Mouse (Mus musculus): ENCODE measurements around the gene Iqch. TPM values are rescaled to one million over a fixed set of nuclear protein-coding genes. Genes with fewer than 3 reads are reported as not detected.

Gene Iqch
- polyA plus RNA-seq, 1 experiment: not detected

DNA sequence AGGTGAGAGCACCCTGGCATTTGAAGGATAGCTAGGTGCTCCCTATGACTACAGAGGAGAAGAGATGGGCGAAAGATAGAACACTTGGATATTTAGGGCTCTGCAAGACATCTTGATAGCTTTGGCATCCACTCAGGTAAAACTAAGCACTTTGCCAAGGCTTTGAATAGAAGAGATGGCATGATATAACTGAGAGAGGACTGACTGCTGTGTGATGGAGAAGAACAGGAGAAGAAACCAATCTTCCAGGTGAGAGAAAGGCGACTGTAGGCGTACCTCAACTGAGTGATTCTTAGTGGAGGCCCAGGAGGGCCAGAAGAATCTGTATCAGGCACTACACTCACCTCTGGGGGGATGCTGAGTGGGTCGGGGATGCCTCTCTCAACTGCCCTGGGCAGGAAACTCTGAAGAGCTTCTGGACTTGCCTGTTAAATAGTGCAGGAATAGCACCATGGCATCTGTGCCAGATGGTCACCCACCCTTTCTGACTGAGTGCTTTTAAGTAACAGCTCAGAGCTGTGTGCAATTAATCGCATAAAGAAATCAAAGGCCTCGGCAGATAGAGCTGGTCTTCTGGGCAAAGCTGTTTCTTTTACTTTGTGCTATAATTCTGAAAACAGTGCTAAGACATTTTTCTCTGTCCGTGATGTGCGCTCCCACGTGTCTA lies 22.9 kb upstream of the Iqch start:
- Histone ChIP-seq H3K4me1 (ENCODE audit: control insufficient read depth, insufficient read depth, insufficient read length, low read length) (no peaks in the 10 kb centered on the region), H3K4me3 (ENCODE audit: low read depth, low read length) (no peak overlapping the region), H3K27ac (ENCODE audit: insufficient read depth, low read depth, low read length) (no peak overlapping the region), H3K27me3 (ENCODE audit: control insufficient read depth, insufficient read depth, low read length) (no peaks in the 10 kb centered on the region), H3K36me3 (ENCODE audit: control insufficient read depth, insufficient read depth, low read length) (peaks cover 44% of the 10 kb centered on the region)
- WGBS: 95% methylated on average over 9 of the region's 9 CpGs
- TF ChIP-seq POLR2A (IDR thresholded peaks at IDR 0.05; ENCODE audit: low read depth, low read length) (no peak), CTCF (IDR thresholded peaks at IDR 0.05; ENCODE audit: extremely low read depth, insufficient read length, insufficient replicate concordance, low read depth, low read length) (no peak)

DNA sequence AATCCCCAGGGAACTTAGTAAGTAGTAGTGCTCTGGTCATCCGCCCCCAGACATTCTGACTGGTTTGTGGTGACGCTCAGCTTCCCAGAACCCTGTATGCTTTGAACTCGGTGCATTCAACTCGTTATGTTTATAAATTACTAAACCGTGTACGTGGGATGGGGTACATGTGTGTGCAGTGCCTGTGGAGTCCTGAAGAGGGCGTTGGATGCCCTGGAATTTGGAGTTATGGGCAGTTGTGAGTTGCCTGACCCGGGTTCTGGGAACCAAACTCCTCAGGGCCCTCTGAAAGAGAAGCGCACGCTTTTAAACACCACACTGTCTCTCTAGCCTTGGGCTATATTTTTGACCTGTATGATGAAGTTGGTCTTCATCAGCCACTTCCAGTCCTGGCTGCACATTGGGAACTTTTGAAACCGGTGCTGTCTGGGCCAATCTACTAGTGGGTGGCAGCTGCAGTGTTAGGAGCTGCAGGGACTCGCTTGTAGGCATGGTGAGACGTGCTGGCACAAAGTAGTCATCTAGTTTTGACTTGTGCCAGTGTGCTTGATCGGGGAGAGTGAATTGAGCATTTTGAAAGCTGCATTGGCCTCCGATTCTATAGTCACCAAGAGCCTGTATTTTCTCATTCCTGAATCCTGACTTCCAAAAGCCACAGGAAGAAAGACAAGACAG lies 21.7 kb upstream of the Iqch start:
- H3K27me3 ChIP-seq (ENCODE audit: control insufficient read depth, insufficient read depth, low read length): no peaks in the 10 kb centered on the region
- TF ChIP-seq CTCF (IDR thresholded peaks at IDR 0.05; ENCODE audit: extremely low read depth, insufficient read length, insufficient replicate concordance, low read depth, low read length) (no peak), POLR2A (IDR thresholded peaks at IDR 0.05; ENCODE audit: low read depth, low read length) (no peak)
- 88% methylated on average over 15 of the region's 15 CpGs for WGBS
- H3K27ac ChIP-seq (ENCODE audit: insufficient read depth, low read depth, low read length): no peak overlapping the region
- H3K4me3 ChIP-seq (ENCODE audit: low read depth, low read length): no peak overlapping the region
- H3K36me3 ChIP-seq (ENCODE audit: control insufficient read depth, insufficient read depth, low read length): peaks cover 41% of the 10 kb centered on the region
- no peaks in the 10 kb centered on the region for H3K4me1 ChIP-seq (ENCODE audit: control insufficient read depth, insufficient read depth, insufficient read length, low read length)

DNA sequence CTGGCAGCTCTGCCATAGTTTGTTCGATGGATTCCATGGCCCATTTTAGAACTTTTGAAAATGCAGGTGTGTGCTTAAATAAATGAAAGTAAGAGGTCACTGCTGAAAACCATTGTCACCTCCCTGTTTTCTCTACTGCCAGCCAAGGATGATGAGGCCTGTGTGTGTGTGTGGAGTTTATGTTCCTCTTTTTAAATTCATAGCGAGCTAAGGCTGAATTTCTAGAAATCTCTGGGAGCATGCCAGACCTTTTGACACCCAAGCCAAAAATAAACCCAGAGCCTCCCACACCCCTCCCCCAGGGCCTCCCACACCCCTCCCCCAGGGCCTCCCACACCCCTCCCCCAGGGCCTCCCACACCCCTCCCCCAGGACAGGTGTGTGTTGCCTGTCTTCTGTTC lies 15.7 kb upstream of the Iqch start:
- peaks cover 15% of the 10 kb centered on the region for H3K4me1 ChIP-seq (ENCODE audit: control insufficient read depth, insufficient read depth, insufficient read length, low read length)
- H3K27ac ChIP-seq (ENCODE audit: insufficient read depth, low read depth, low read length): no peak overlapping the region
- TF ChIP-seq CTCF (IDR thresholded peaks at IDR 0.05; ENCODE audit: extremely low read depth, insufficient read length, insufficient replicate concordance, low read depth, low read length) (no peak), POLR2A (IDR thresholded peaks at IDR 0.05; ENCODE audit: low read depth, low read length) (no peak)
- WGBS: 86% methylated on average over 2 of the region's 2 CpGs
- H3K36me3 ChIP-seq (ENCODE audit: control insufficient read depth, insufficient read depth, low read length): peaks cover 32% of the 10 kb centered on the region
- no peak overlapping the region for H3K4me3 ChIP-seq (ENCODE audit: low read depth, low read length)
- no peaks in the 10 kb centered on the region for H3K27me3 ChIP-seq (ENCODE audit: control insufficient read depth, insufficient read depth, low read length)

DNA sequence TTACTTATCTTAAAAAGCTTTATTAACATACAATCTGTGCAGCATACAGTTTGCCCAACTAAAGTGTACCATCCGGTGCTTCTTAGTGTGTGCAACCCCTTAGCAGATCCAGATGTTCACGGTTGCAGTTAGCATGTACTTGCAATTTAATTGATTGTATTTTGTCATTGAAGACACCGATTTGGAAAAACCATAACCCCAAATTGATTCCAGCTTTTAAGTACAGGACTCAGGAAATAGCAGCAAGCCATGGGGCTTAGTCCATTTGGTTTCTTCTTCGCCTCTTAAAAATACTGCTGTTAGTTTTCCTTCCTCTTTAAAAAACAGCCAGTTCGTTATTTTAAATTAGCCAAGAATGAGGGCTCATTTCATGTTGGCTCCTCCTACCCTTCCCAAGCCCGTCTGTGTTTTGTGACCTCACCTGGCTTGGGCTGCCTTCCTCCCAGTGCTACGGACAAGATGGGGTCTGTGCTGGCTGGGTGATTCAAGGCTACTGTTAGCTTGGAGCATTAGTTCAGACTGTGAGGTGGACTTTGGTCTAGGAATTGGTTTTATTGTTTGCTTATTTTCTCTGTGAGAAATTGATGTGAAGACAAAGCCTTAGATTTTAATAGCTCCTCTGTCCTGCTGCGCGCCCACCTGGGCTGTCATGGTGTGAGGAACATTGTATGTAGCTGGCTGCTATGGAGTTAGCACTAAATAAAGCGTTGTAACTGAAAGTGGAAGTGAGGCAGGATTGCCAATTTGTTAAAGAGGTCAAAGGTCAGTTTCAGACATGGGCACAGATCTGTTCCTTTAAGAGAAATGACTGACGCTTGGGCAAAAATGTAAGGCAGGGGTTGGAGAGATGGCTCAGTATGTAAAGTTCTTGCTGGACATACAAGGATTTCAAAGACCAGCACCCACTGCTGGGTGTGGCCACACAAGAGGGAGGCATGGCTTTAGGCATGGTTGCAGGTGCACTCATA lies 12.0 kb upstream of the Iqch start:
- WGBS: 23% methylated on average over 11 of the region's 11 CpGs
- H3K4me3 ChIP-seq (ENCODE audit: low read depth, low read length): peak overlapping the region; percentile 48
- peaks cover 24% of the 10 kb centered on the region for H3K4me1 ChIP-seq (ENCODE audit: control insufficient read depth, insufficient read depth, insufficient read length, low read length)
- peaks cover 12% of the 10 kb centered on the region for H3K36me3 ChIP-seq (ENCODE audit: control insufficient read depth, insufficient read depth, low read length)
- peak overlapping the region; percentile 93 for H3K27ac ChIP-seq (ENCODE audit: insufficient read depth, low read depth, low read length)
- TF ChIP-seq CTCF (IDR thresholded peaks at IDR 0.05; ENCODE audit: extremely low read depth, insufficient read length, insufficient replicate concordance, low read depth, low read length): no peak
- no peak for TF ChIP-seq POLR2A (IDR thresholded peaks at IDR 0.05; ENCODE audit: low read depth, low read length)
- no peaks in the 10 kb centered on the region for H3K27me3 ChIP-seq (ENCODE audit: control insufficient read depth, insufficient read depth, low read length)

DNA sequence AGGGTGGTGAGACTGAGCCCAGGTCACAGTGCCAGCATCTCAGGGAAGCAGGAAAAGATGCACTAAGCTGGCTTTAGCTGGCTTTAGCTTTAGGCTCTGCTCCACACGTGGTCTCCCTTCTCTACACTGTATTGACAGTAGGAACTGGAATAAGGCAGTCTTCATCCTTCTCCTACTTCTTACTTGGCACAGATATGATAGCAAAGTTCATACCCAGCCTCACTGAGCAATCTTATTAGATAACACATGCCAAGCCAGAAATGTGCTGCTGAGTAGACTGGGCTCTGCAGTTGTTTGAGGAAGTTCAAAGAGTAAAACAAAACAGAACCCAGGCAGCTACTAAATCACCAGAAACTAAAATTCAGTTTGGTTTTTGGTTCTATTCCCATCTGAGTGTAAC lies 11.3 kb upstream of the Iqch start:
- 7% methylated on average over 1 of the region's 1 CpGs for WGBS
- Histone ChIP-seq H3K4me1 (ENCODE audit: control insufficient read depth, insufficient read depth, insufficient read length, low read length) (peaks cover 24% of the 10 kb centered on the region), H3K27ac (ENCODE audit: insufficient read depth, low read depth, low read length) (peak overlapping the region; percentile 93), H3K36me3 (ENCODE audit: control insufficient read depth, insufficient read depth, low read length) (peaks cover 12% of the 10 kb centered on the region), H3K4me3 (ENCODE audit: low read depth, low read length) (no peak overlapping the region), H3K27me3 (ENCODE audit: control insufficient read depth, insufficient read depth, low read length) (no peaks in the 10 kb centered on the region)
- TF ChIP-seq POLR2A (IDR thresholded peaks at IDR 0.05; ENCODE audit: low read depth, low read length) (no peak), CTCF (IDR thresholded peaks at IDR 0.05; ENCODE audit: extremely low read depth, insufficient read length, insufficient replicate concordance, low read depth, low read length) (no peak)

DNA sequence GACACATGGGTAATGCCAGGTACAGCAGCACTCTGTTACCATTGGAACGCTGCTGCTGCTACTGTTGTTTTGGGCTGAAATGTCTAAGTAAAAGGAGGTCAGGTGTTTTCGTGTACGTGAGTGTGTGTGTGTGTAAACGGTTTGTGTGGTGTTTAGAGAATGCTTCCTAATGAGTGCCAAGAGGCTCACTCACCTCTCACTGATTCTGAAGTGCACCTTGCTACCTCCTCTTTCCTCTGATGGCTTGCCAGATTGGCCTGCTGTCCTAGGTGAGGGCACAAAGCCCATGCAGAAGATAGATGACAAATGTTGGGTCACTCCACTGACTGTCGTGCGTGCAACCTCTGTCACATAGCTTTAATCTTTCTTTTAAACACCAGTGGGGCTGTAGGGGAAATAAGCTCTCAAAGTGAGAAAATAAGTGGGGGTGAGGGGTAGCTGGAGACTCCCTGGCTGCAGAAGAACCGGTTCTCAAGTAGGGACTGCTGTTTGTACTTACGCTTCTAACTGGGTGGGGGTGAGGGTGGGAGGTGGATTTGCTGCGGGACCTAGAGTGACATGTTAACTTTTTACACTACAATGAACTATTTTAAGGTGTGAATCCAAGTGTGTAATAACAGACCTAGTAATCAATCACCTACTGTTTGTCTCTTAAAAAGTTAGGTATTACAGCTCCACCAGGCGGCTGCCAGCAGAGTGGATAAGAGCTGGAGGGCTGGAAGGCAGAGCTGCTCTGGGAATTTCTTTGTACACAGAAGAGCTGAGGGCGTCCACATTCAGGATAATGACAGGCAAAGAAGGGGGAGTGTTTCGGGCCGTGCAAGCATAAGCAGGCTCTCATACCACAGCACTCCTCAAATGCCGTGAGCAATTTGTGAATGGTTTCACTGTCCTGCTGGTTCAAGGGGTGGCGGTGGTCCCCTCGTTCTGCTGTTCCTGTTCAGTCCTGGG lies 10.5 kb upstream of the Iqch start:
- Histone ChIP-seq H3K4me1 (ENCODE audit: control insufficient read depth, insufficient read depth, insufficient read length, low read length) (peaks cover 24% of the 10 kb centered on the region), H3K27me3 (ENCODE audit: control insufficient read depth, insufficient read depth, low read length) (no peaks in the 10 kb centered on the region), H3K27ac (ENCODE audit: insufficient read depth, low read depth, low read length) (peak overlapping the region; percentile 86), H3K36me3 (ENCODE audit: control insufficient read depth, insufficient read depth, low read length) (peaks cover 11% of the 10 kb centered on the region), H3K4me3 (ENCODE audit: low read depth, low read length) (no peak overlapping the region)
- TF ChIP-seq CTCF (IDR thresholded peaks at IDR 0.05; ENCODE audit: extremely low read depth, insufficient read length, insufficient replicate concordance, low read depth, low read length) (peak; percentile 26; the same call in 1 of the 2 replicates), POLR2A (IDR thresholded peaks at IDR 0.05; ENCODE audit: low read depth, low read length) (no peak)
- 29% methylated on average over 16 of the region's 16 CpGs for WGBS

All from small intestine, adult 2 months (tissue).